Mouse (Mus musculus): ENCODE data around the gene Aph1a. TPM values are rescaled to one million over a fixed set of nuclear protein-coding genes. Genes with fewer than 3 reads are reported as not detected.

The Aph1a gene
- polyA plus RNA-seq, 1 experiment from 2014 or later = 35.1 TPM

- ATAC-seq = 0 out of 2 replicates have a peak, but pooled peaks have one; percentile 62
- Histone ChIP-seq H3K36me3 (ENCODE audit: control insufficient read depth, insufficient read depth, low read length) (peaks cover 13% of the 10 kb centered on the region), H3K4me3 (ENCODE audit: low read depth, low read length) (no peak overlapping the region), H3K4me2 (ENCODE audit: low read length) (no peak overlapping the region), H3K4me1 (ENCODE audit: control insufficient read depth, insufficient read depth, low read length) (no peaks in the 10 kb centered on the region), H3K27ac (ENCODE audit: low read length) (no peak overlapping the region), H3K27me3 (ENCODE audit: control insufficient read depth, insufficient read depth, low read depth, low read length) (no peaks in the 10 kb centered on the region), H3K9ac (ENCODE audit: low read depth, low read length) (no peak overlapping the region), H3K9me3 (replicated peaks; ENCODE audit: control insufficient read depth, low read length, poor library complexity, severe bottlenecking) (no peaks in the 10 kb centered on the region)
- WGBS = 50% methylated on average over 2 of the region's 2 CpGs
These were observed 32.0 kb upstream of the Aph1a start for GRCm38 (mm10) chr3:95861796-95862195.

- no peak overlapping the region for H3K27ac ChIP-seq (ENCODE audit: low read length)
- H3K9me3 ChIP-seq (replicated peaks; ENCODE audit: control insufficient read depth, low read length, poor library complexity, severe bottlenecking) = no peaks in the 10 kb centered on the region
- H3K9ac ChIP-seq (ENCODE audit: low read depth, low read length) = no peak overlapping the region
- no peaks in the 10 kb centered on the region for H3K4me1 ChIP-seq (ENCODE audit: control insufficient read depth, insufficient read depth, low read length)
- H3K4me2 ChIP-seq (ENCODE audit: low read length) = no peak overlapping the region
- ATAC-seq = no peak
- no peak overlapping the region for H3K4me3 ChIP-seq (ENCODE audit: low read depth, low read length)
- H3K27me3 ChIP-seq (ENCODE audit: control insufficient read depth, insufficient read depth, low read depth, low read length) = no peaks in the 10 kb centered on the region
- 84% methylated on average over 7 of the region's 7 CpGs for WGBS
- H3K36me3 ChIP-seq (ENCODE audit: control insufficient read depth, insufficient read depth, low read length) = peaks cover 13% of the 10 kb centered on the region
These were observed 30.2 kb upstream of the Aph1a start for GRCm38 (mm10) chr3:95863578-95863977.

- no peaks in the 10 kb centered on the region for H3K4me1 ChIP-seq (ENCODE audit: control insufficient read depth, insufficient read depth, low read length)
- H3K27me3 ChIP-seq (ENCODE audit: control insufficient read depth, insufficient read depth, low read depth, low read length) = no peaks in the 10 kb centered on the region
- WGBS = 93% methylated on average over 5 of the region's 5 CpGs
- peaks cover 13% of the 10 kb centered on the region for H3K36me3 ChIP-seq (ENCODE audit: control insufficient read depth, insufficient read depth, low read length)
- H3K9me3 ChIP-seq (replicated peaks; ENCODE audit: control insufficient read depth, low read length, poor library complexity, severe bottlenecking) = no peaks in the 10 kb centered on the region
- no peak overlapping the region for H3K4me2 ChIP-seq (ENCODE audit: low read length)
- H3K4me3 ChIP-seq (ENCODE audit: low read depth, low read length) = no peak overlapping the region
- H3K9ac ChIP-seq (ENCODE audit: low read depth, low read length) = no peak overlapping the region
- H3K27ac ChIP-seq (ENCODE audit: low read length) = no peak overlapping the region
- no peak for ATAC-seq
These were observed 28.7 kb upstream of the Aph1a start for GRCm38 (mm10) chr3:95865050-95865449.

- no peaks in the 10 kb centered on the region for H3K27me3 ChIP-seq (ENCODE audit: control insufficient read depth, insufficient read depth, low read depth, low read length)
- no peaks in the 10 kb centered on the region for H3K9me3 ChIP-seq (replicated peaks; ENCODE audit: control insufficient read depth, low read length, poor library complexity, severe bottlenecking)
- H3K4me3 ChIP-seq (ENCODE audit: low read depth, low read length) = no peak overlapping the region
- no peak for ATAC-seq
- H3K9ac ChIP-seq (ENCODE audit: low read depth, low read length) = no peak overlapping the region
- H3K4me2 ChIP-seq (ENCODE audit: low read length) = no peak overlapping the region
- no peak overlapping the region for H3K27ac ChIP-seq (ENCODE audit: low read length)
- H3K4me1 ChIP-seq (ENCODE audit: control insufficient read depth, insufficient read depth, low read length) = peaks cover 2% of the 10 kb centered on the region; the same call in 1 of the 2 replicates
- H3K36me3 ChIP-seq (ENCODE audit: control insufficient read depth, insufficient read depth, low read length) = peaks cover 13% of the 10 kb centered on the region
- 91% methylated on average over 20 of the region's 20 CpGs for WGBS
These were observed 28.2 kb upstream of the Aph1a start for GRCm38 (mm10) chr3:95865571-95865970.

- no peak for ATAC-seq
- Histone ChIP-seq H3K4me3 (ENCODE audit: low read depth, low read length) (no peak overlapping the region), H3K9me3 (replicated peaks; ENCODE audit: control insufficient read depth, low read length, poor library complexity, severe bottlenecking) (no peaks in the 10 kb centered on the region), H3K4me2 (ENCODE audit: low read length) (no peak overlapping the region), H3K9ac (ENCODE audit: low read depth, low read length) (no peak overlapping the region), H3K27ac (ENCODE audit: low read length) (no peak overlapping the region), H3K36me3 (ENCODE audit: control insufficient read depth, insufficient read depth, low read length) (peaks cover 13% of the 10 kb centered on the region), H3K4me1 (ENCODE audit: control insufficient read depth, insufficient read depth, low read length) (peaks cover 5% of the 10 kb centered on the region; the same call in 1 of the 2 replicates), H3K27me3 (ENCODE audit: control insufficient read depth, insufficient read depth, low read depth, low read length) (no peaks in the 10 kb centered on the region)
- WGBS = 94% methylated on average over 5 of the region's 5 CpGs
These were observed 27.7 kb upstream of the Aph1a start for GRCm38 (mm10) chr3:95866071-95866470.

GRCm38 (mm10) chr3:95867408-95867807 lies 26.4 kb upstream of the Aph1a start:
- H3K4me3 ChIP-seq (ENCODE audit: low read depth, low read length) = no peak overlapping the region
- H3K9me3 ChIP-seq (replicated peaks; ENCODE audit: control insufficient read depth, low read length, poor library complexity, severe bottlenecking) = no peaks in the 10 kb centered on the region
- H3K9ac ChIP-seq (ENCODE audit: low read depth, low read length) = no peak overlapping the region
- ATAC-seq = no peak
- H3K36me3 ChIP-seq (ENCODE audit: control insufficient read depth, insufficient read depth, low read length) = peaks cover 13% of the 10 kb centered on the region
- peaks cover 10% of the 10 kb centered on the region for H3K4me1 ChIP-seq (ENCODE audit: control insufficient read depth, insufficient read depth, low read length)
- H3K27me3 ChIP-seq (ENCODE audit: control insufficient read depth, insufficient read depth, low read depth, low read length) = no peaks in the 10 kb centered on the region
- H3K4me2 ChIP-seq (ENCODE audit: low read length) = no peak overlapping the region
- WGBS = 93% methylated on average over 2 of the region's 2 CpGs
- no peak overlapping the region for H3K27ac ChIP-seq (ENCODE audit: low read length)

- Histone ChIP-seq H3K27me3 (ENCODE audit: control insufficient read depth, insufficient read depth, low read depth, low read length) (no peaks in the 10 kb centered on the region), H3K27ac (ENCODE audit: low read length) (peak overlapping the region; percentile 82), H3K4me1 (ENCODE audit: control insufficient read depth, insufficient read depth, low read length) (peaks cover 14% of the 10 kb centered on the region), H3K36me3 (ENCODE audit: control insufficient read depth, insufficient read depth, low read length) (no peaks in the 10 kb centered on the region), H3K4me2 (ENCODE audit: low read length) (peak overlapping the region; percentile 83), H3K9ac (ENCODE audit: low read depth, low read length) (peak overlapping the region; percentile 76), H3K4me3 (ENCODE audit: low read depth, low read length) (peak overlapping the region; percentile 75), H3K9me3 (replicated peaks; ENCODE audit: control insufficient read depth, low read length, poor library complexity, severe bottlenecking) (no peaks in the 10 kb centered on the region)
- WGBS = 6% methylated on average over 15 of the region's 15 CpGs
- ATAC-seq = peak; percentile 25; the same call in 1 of the 2 replicates
These were observed 22.8 kb upstream of the Aph1a start for GRCm38 (mm10) chr3:95870976-95871375.

GRCm38 (mm10) chr3:95871392-95871867 lies 22.3 kb upstream of the Aph1a start, which contains the start of gene Mrps21:
Mrps21 (minus strand) TSS chr3:95871519.
- WGBS = under 1% methylated on average over 33 of the region's 33 CpGs
- H3K4me3 ChIP-seq (ENCODE audit: low read depth, low read length) = peak within 1 kb of the TSS; percentile 75
- peak within 1 kb of the TSS; percentile 82 for H3K27ac ChIP-seq (ENCODE audit: low read length)
- no peaks in the 10 kb centered on the region for H3K27me3 ChIP-seq (ENCODE audit: control insufficient read depth, insufficient read depth, low read depth, low read length)
- peak within 1 kb of the TSS; percentile 76 for H3K9ac ChIP-seq (ENCODE audit: low read depth, low read length)
- peaks cover 14% of the 10 kb centered on the region for H3K4me1 ChIP-seq (ENCODE audit: control insufficient read depth, insufficient read depth, low read length)
- no peaks in the 10 kb centered on the region for H3K36me3 ChIP-seq (ENCODE audit: control insufficient read depth, insufficient read depth, low read length)
- peak; percentile 97 for ATAC-seq
- no peaks in the 10 kb centered on the region for H3K9me3 ChIP-seq (replicated peaks; ENCODE audit: control insufficient read depth, low read length, poor library complexity, severe bottlenecking)
- peak within 1 kb of the TSS; percentile 83 for H3K4me2 ChIP-seq (ENCODE audit: low read length)

- H3K27me3 ChIP-seq (ENCODE audit: control insufficient read depth, insufficient read depth, low read depth, low read length) = no peaks in the 10 kb centered on the region
- no peak overlapping the region for H3K27ac ChIP-seq (ENCODE audit: low read length)
- no peaks in the 10 kb centered on the region for H3K9me3 ChIP-seq (replicated peaks; ENCODE audit: control insufficient read depth, low read length, poor library complexity, severe bottlenecking)
- 84% methylated on average over 7 of the region's 7 CpGs for WGBS
- no peak for ATAC-seq
- peak overlapping the region; percentile 83 for H3K4me2 ChIP-seq (ENCODE audit: low read length)
- H3K9ac ChIP-seq (ENCODE audit: low read depth, low read length) = peak overlapping the region; percentile 76
- H3K36me3 ChIP-seq (ENCODE audit: control insufficient read depth, insufficient read depth, low read length) = no peaks in the 10 kb centered on the region
- H3K4me3 ChIP-seq (ENCODE audit: low read depth, low read length) = peak overlapping the region; percentile 75
- H3K4me1 ChIP-seq (ENCODE audit: control insufficient read depth, insufficient read depth, low read length) = peaks cover 14% of the 10 kb centered on the region
These were observed 21.7 kb upstream of the Aph1a start for GRCm38 (mm10) chr3:95872048-95872447.
